Mouse (Mus musculus) heart, embryonic 16.5 days (tissue): ENCODE data around the gene Gm5624. TPM values are rescaled to one million over a fixed set of nuclear protein-coding genes. Genes with fewer than 3 reads are reported as not detected.
"Not testable (repeated sequence)": the region's sequence is repeated elsewhere in the genome, so short reads cannot be mapped to it uniquely, and the experiment has no call there.

ENCODE experiments used
- ATAC-seq: fragments of 200-750 bp; cut with Nextera tagmentation; replicated peaks from 2 replicates; pipeline ENCODE4 v1.8.0; 2017; ENCODE audit warnings: moderate number of reproducible peaks; ENCODE audit not compliant: insufficient read depth, low FRiP score; ENCODE audit errors: extremely low read depth
- H3K27ac ChIP-seq: fragments of 300-500 bp; sonication (generic); 2 replicates; pipeline ENCODE4 v1.5.1; 2014; ENCODE audit warnings: mild to moderate bottlenecking, low read length, control low read depth, moderate library complexity
- H3K27me3 ChIP-seq: fragments of 300-500 bp; sonication (generic); 2 replicates; pipeline ENCODE4 v1.6.1; 2014; ENCODE audit warnings: low read length, mixed read lengths; ENCODE audit not compliant: control insufficient read depth, insufficient read depth
- H3K36me3 ChIP-seq: fragments of 300-500 bp; sonication (generic); 2 replicates; pipeline ENCODE4 v1.6.1; 2014; ENCODE audit not compliant: control insufficient read depth, insufficient read depth
- H3K4me1 ChIP-seq: fragments of 300-500 bp; sonication (generic); 2 replicates; pipeline ENCODE4 v1.6.1; 2014; ENCODE audit warnings: low read length, mixed read lengths; ENCODE audit not compliant: control insufficient read depth, insufficient read depth
- H3K4me2 ChIP-seq: fragments of 300-500 bp; sonication (generic); 2 replicates; pipeline ENCODE4 v1.6.1; 2014; ENCODE audit warnings: low read depth, mild to moderate bottlenecking, control low read depth, low read length
- H3K4me3 ChIP-seq: fragments of 300-500 bp; sonication (generic); 2 replicates; pipeline ENCODE4 v1.5.1; 2014; ENCODE audit warnings: mild to moderate bottlenecking, control low read depth, low read length
- H3K9ac ChIP-seq: fragments of 300-500 bp; sonication (generic); 2 replicates; pipeline ENCODE4 v1.6.1; 2014; ENCODE audit warnings: low read length, control low read depth
- H3K9me3 ChIP-seq: fragments of 300-500 bp; sonication (generic); replicated peaks from 2 replicates; pipeline ENCODE4 v1.6.1; 2016; ENCODE audit warnings: low read length; ENCODE audit not compliant: control insufficient read depth
- WGBS: fragments of 180-500 bp; shearing (Covaris S2); extraction: QIAGEN DNeasy Blood & Tissue Kit; methylation state at CpG from one replicate; pipeline ENCODE4 v1.1.7; 2014; 5-methylcytosine and 5-hydroxymethylcytosine counted together
- polyA plus RNA-seq: library from polyadenylated mRNA; unstranded; fragments of >200 nt; fragmentation: Nextera tagmentation; extraction: Ambion mirVana; gene quantifications from 2 replicates; pipeline ENCODE4 v1.2.1, GENCODE M21; 2015

Gm5624 gene
- not detected in 2 replicates for polyA plus RNA-seq

GRCm38 (mm10) chr14:44627737-44628136, at the start of gene Gm5624:
Gene Gm5624 (minus strand): TSS chr14:44627938.
- H3K9ac ChIP-seq, H3K36me3 ChIP-seq, H3K27me3 ChIP-seq, H3K9me3 ChIP-seq, H3K4me2 ChIP-seq, H3K4me3 ChIP-seq, H3K4me1 ChIP-seq, ATAC-seq, H3K27ac ChIP-seq: not testable (repeated sequence)
- WGBS, result 65% methylated on average over 4 of the region's 4 CpGs

- not testable (repeated sequence) for H3K4me3 ChIP-seq, H3K36me3 ChIP-seq, H3K9ac ChIP-seq, ATAC-seq, H3K27ac ChIP-seq, H3K4me2 ChIP-seq, H3K9me3 ChIP-seq, H3K4me1 ChIP-seq, H3K27me3 ChIP-seq
- 53% methylated on average over 2 of the region's 2 CpGs for WGBS
Observed at GRCm38 (mm10) chr14:44591765-44592164, 36.0 kb downstream of the Gm5624 start.

GRCm38 (mm10) chr14:44582853-44583252, 44.9 kb downstream of the Gm5624 start, which contains the start of gene Gm8247:
Gene Gm8247 (plus strand): TSS chr14:44583153.
- not testable (repeated sequence) for H3K4me2 ChIP-seq, H3K4me1 ChIP-seq, H3K9ac ChIP-seq, H3K9me3 ChIP-seq, H3K27ac ChIP-seq, H3K36me3 ChIP-seq, ATAC-seq, H3K4me3 ChIP-seq, H3K27me3 ChIP-seq
- 76% methylated on average over 4 of the region's 4 CpGs for WGBS

DNA sequence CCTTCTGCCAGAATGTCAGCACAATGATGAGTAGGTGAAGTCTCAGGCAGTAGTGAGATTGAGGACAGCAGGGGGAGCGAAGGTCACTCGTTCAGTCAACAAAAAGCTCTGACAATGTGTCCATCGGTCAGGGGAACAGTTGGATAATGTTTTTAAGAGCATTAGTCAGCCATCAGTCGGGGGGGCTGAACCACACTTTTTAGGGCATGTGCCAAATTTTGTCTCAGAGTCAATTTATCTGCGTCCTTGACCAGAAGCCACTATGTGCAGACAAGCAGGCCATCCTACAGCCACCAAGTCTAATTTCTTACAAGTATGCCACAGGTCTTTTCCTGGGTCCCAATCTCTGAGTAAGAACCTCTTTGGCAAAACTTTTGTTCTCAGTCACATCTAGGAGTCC, 79.8 kb downstream of the Gm5624 start:
- not testable (repeated sequence) for H3K4me2 ChIP-seq, H3K36me3 ChIP-seq, ATAC-seq

DNA sequence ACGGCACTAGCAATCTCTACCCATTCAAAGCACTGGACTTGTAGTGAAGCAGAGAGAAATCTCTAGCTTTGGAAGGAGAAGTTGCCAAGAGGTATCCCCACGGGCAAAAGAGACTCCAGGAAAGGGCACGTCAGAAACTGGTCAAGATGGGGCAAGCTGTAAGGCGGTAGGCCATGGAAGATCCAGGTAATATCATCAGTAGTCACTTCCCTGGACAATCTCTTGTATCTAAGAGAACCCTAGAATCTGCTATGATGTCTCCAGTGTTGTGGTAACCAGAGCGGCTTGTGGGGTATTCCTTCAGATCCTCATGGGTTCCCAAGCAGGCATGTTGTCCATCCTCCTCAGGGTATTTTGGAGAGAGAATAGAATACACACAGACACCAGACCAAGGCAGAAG, 109.8 kb downstream of the Gm5624 start, which contains the start of gene Gm17093:
Gene Gm17093, plus strand, starts transcription at position 301 of the 400 bp plus-strand sequence.
- H3K27me3 ChIP-seq, H3K36me3 ChIP-seq, H3K4me3 ChIP-seq, H3K9ac ChIP-seq, H3K27ac ChIP-seq, ATAC-seq, H3K9me3 ChIP-seq, H3K4me2 ChIP-seq, H3K4me1 ChIP-seq: not testable (repeated sequence)
- WGBS, result 70% methylated on average over 5 of the region's 5 CpGs

More for the DNA sequence above, 79.8 kb downstream of the Gm5624 start:
- not testable (repeated sequence) for H3K27ac ChIP-seq, H3K9me3 ChIP-seq, H3K9ac ChIP-seq, H3K27me3 ChIP-seq, H3K4me1 ChIP-seq, H3K4me3 ChIP-seq
- WGBS, result 53% methylated on average over 3 of the region's 5 CpGs

Other genes starting within 250 kb of the Gm5624 start
- gene Gm3371, start 217.2 kb downstream of the Gm5624 start, polyA plus RNA-seq, result not detected in 2 replicates
- gene Gm8232, start 194.3 kb downstream of the Gm5624 start, polyA plus RNA-seq, result not detected in 2 replicates
- gene BC061237, start 135.5 kb downstream of the Gm5624 start, polyA plus RNA-seq, result not detected in 2 replicates
- gene Gm17093, start 109.7 kb downstream of the Gm5624 start, polyA plus RNA-seq, result not detected in 2 replicates
- gene Gm8247, start 44.8 kb downstream of the Gm5624 start, polyA plus RNA-seq, result not detected in 2 replicates
- not detected in 2 replicates for gene Gm8257, start 78.5 kb upstream of the Gm5624 start, polyA plus RNA-seq
- not detected in 2 replicates for gene Gm8267, start 122.4 kb upstream of the Gm5624 start, polyA plus RNA-seq
- gene Ptgdr, start 231.4 kb upstream of the Gm5624 start, polyA plus RNA-seq, result 0.06 TPM in 1 of 2 replicates, not detected in the other